Mouse (Mus musculus): Measurements from ENCODE around the gene Vps29.

- TF ChIP-seq EP300 (IDR thresholded peaks at IDR 0.05; ENCODE audit: insufficient read depth, low read depth, low read length): no peak
- TF ChIP-seq POLR2A (IDR thresholded peaks at IDR 0.05; ENCODE audit: insufficient read depth, low read length): no peak
- TF ChIP-seq CTCF (IDR thresholded peaks at IDR 0.05; ENCODE audit: low read depth, low read length): no peak
These were observed 45.7 kb downstream of the Vps29 start for GRCm38 (mm10) chr5:122399871-122400270.

Data from ES-Bruce4 (cell line).